Mouse (Mus musculus) cerebellum, postnatal 14 days (tissue): ENCODE data around the gene Gemin4.
"Not testable (repeated sequence)": the region's sequence is repeated elsewhere in the genome, so short reads cannot be mapped to it uniquely, and the experiment has no call there.

Experiments used
- DNase-seq, 2 experiments: peaks; one replicate each; pipeline ENCODE4 v3.0.0; 2021; ENCODE audit warnings: mixed read lengths in 2 of 2

The Gemin4 gene

GRCm38 (mm10) chr11:76216049-76216540 is 1.4 kb downstream of the Gemin4 start:
- DNase-seq, result no peak

GRCm38 (mm10) chr11:76215011-76215410 is 2.5 kb downstream of the Gemin4 start:
- no peak for DNase-seq

GRCm38 (mm10) chr11:76213841-76214240 is 3.6 kb downstream of the Gemin4 start:
- DNase-seq, result no peak

GRCm38 (mm10) chr11:76211595-76211994 is 5.9 kb downstream of the Gemin4 start:
- DNase-seq, result not testable (repeated sequence)

GRCm38 (mm10) chr11:76210228-76210985 is 7.1 kb downstream of the Gemin4 start:
- no peak for DNase-seq

GRCm38 (mm10) chr11:76206793-76207192 is 10.7 kb downstream of the Gemin4 start:
- peak; percentile 30 to 44 for DNase-seq

GRCm38 (mm10) chr11:76201761-76202674 is 15.4 kb downstream of the Gemin4 start:
- DNase-seq, result peak; percentile 89 to 93

- no peak for DNase-seq
Observed at GRCm38 (mm10) chr11:76196977-76197469, 20.4 kb downstream of the Gemin4 start.

- DNase-seq, result no peak
Observed at GRCm38 (mm10) chr11:76196275-76196976, 21.0 kb downstream of the Gemin4 start.

- no peak for DNase-seq
Observed at GRCm38 (mm10) chr11:76186908-76187307, 30.6 kb downstream of the Gemin4 start.

GRCm38 (mm10) chr11:76183745-76184144 is 33.7 kb downstream of the Gemin4 start:
- no peak for DNase-seq

GRCm38 (mm10) chr11:76180146-76180540 is 37.3 kb downstream of the Gemin4 start:
- peak in 1 of 2 experiments; percentile 26 for DNase-seq

- peak; percentile 90 to 92 for DNase-seq
Observed at GRCm38 (mm10) chr11:76179495-76180145, 37.8 kb downstream of the Gemin4 start, which contains the start of the genes Vps53 and Fam57a. Gene Vps53, minus strand, starts transcription at chr11:76179647. Gene Fam57a, plus strand, starts transcription at chr11:76179671.

- peak; percentile 50 to 56 for DNase-seq
Observed at GRCm38 (mm10) chr11:76178726-76179494, 38.6 kb downstream of the Gemin4 start.

GRCm38 (mm10) chr11:76170207-76170606 is 47.3 kb downstream of the Gemin4 start:
- peak; percentile 48 to 70 for DNase-seq

- peak; percentile 71 to 73 for DNase-seq
Observed at GRCm38 (mm10) chr11:76168976-76169375, 48.5 kb downstream of the Gemin4 start.

- DNase-seq, result peak; percentile 86
Observed at GRCm38 (mm10) chr11:76167079-76167765, 50.2 kb downstream of the Gemin4 start.

- DNase-seq, result no peak
Observed at GRCm38 (mm10) chr11:76166657-76167056, 50.8 kb downstream of the Gemin4 start.
